Mouse (Mus musculus): Measurements from ENCODE around the gene Hk1.

DNA sequence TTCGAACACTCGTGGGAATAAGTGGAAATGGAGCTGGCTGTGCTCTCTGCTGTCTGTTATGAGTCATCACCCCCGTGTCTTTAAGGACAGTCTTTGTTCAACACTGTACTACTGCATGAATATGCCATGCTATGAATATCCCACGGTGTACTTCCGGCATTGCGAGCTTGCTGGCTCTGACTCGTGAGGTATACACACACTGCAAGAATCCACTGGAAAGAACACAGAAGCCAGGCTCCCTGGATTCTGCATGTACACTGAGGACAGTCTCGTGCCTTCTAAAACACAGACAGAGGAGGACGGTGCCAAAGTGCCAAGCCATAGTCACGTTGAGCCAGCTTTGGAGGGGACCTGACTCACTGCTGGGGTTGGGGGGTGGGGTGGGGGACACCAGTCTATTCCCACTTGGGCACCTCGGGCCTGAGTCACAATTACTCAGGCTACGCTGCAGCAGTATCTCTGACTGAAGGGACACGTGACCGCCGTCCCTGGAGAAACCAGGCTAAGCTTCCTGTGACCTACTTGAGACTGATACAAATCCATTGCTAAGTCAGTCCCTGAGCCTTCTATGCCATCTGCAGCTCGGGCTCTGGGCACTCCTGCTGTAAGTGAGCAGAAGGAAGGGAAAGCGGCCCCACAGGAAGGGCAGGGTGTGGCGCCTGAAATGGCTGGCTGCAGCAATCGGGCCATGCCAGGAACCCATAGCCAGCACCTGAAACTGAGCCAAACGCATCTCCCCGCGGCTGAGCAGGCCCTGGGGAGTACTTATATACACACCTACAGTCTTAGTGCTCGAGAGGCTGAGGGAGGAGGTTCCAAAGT is 79.5 kb downstream of the Hk1 start:
- TF ChIP-seq CTCF (conservative IDR thresholded peaks at IDR 0.05; ENCODE audit: low read length) = no peak
- no peak for TF ChIP-seq POU5F1 (IDR thresholded peaks at IDR 0.05; ENCODE audit: borderline replicate concordance, low read length)
- no peak for TF ChIP-seq NANOG (IDR thresholded peaks at IDR 0.05; ENCODE audit: borderline replicate concordance, low read length)

All from E14TG2a.4 (cell line).